Mouse (Mus musculus): ENCODE results near the gene Slc6a6. TPM values are rescaled to one million over a fixed set of nuclear protein-coding genes. Genes with fewer than 3 reads are reported as not detected.

Gene Slc6a6
- polyA plus RNA-seq, 2 experiments: 41.2 to 43.3 TPM

DNA sequence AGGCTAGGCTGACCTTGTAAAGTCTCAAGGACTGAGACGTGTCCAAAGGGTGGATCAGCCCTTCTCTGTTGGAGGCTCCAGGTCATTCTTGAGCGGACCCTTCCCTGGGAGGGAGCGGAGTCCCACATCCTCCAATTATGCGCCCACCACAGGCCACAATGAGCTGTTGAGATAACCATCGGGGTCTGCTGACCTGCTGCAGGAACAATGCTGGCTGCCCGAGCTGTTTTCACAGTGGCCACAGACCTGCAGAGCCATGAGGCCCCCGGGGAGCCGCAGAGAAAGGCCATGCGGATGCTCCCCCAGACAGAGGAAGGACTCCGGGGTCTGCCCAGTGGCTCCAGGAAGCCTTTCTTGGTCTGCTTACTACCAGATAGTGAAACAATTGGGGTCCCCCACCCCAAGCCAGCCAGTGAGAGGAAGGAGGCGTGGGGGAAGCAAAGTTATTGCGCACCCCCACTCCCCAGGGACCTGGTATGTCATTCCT lies 37.4 kb downstream of the Slc6a6 start:
- Histone ChIP-seq H3K4me1 (ENCODE audit: control insufficient read depth, insufficient read depth, low read length) (peaks cover 23% of the 10 kb centered on the region), H3K4me2 (replicated peaks; ENCODE audit: low read depth, low read length, severe bottlenecking) (no peak overlapping the region), H3K36me3 (ENCODE audit: control insufficient read depth, insufficient read depth, low read length) (peaks cover 46% of the 10 kb centered on the region), H3K27me3 (ENCODE audit: control insufficient read depth, insufficient read depth, low read length) (no peaks in the 10 kb centered on the region), H3K4me3 (replicated peaks; ENCODE audit: low read length) (no peak overlapping the region), H3K9me3 (ENCODE audit: control insufficient read depth, low read length) (no peaks in the 10 kb centered on the region), H3K9ac (ENCODE audit: low read depth, low read length, severe bottlenecking) (no peak overlapping the region), H3K27ac (replicated peaks; ENCODE audit: low read depth, low read length) (no peak overlapping the region)
- WGBS: 55% methylated on average over 12 of the region's 12 CpGs
- no peak for DNase-seq (ENCODE audit: low spot score)
- ATAC-seq (ENCODE audit: low FRiP score, low read depth): no peak
- no peak for TF ChIP-seq POLR2A (IDR thresholded peaks at IDR 0.05; ENCODE audit: borderline replicate concordance, extremely low read depth, insufficient read depth, insufficient read length)

DNA sequence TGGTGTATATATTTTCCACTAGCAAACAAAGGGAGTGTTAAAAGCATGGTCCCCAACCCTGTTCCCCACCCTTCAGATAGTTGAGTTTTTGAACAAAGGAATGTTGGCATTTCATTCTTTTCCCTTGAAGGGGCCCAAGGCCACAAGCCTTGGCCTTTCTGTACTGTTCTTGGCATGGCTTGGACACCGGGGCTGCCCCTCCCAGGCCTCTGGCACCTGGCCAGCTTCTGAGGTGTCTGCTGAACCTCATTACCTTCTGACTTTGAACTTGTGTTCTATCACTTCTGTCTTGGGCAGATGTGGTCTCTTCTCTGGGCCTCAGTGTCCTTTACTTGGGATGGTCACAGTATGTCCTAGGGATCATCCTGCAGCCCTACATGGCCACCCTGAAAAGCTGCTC lies 43.5 kb downstream of the Slc6a6 start:
- peaks cover 76% of the 10 kb centered on the region for H3K36me3 ChIP-seq (ENCODE audit: control insufficient read depth, insufficient read depth, low read length)
- no peaks in the 10 kb centered on the region for H3K27me3 ChIP-seq (ENCODE audit: control insufficient read depth, insufficient read depth, low read length)
- no peak overlapping the region for H3K9ac ChIP-seq (ENCODE audit: low read depth, low read length, severe bottlenecking)
- peaks cover 23% of the 10 kb centered on the region for H3K4me1 ChIP-seq (ENCODE audit: control insufficient read depth, insufficient read depth, low read length)
- DNase-seq (ENCODE audit: low spot score) (no peak), ATAC-seq (ENCODE audit: low FRiP score, low read depth) (no peak)
- 50% methylated on average over 1 of the region's 1 CpGs for WGBS
- TF ChIP-seq POLR2A (IDR thresholded peaks at IDR 0.05; ENCODE audit: borderline replicate concordance, extremely low read depth, insufficient read depth, insufficient read length): no peak
- no peaks in the 10 kb centered on the region for H3K9me3 ChIP-seq (ENCODE audit: control insufficient read depth, low read length)
- H3K4me3 ChIP-seq (replicated peaks; ENCODE audit: low read length): no peak overlapping the region
- H3K4me2 ChIP-seq (replicated peaks; ENCODE audit: low read depth, low read length, severe bottlenecking): no peak overlapping the region
- no peak overlapping the region for H3K27ac ChIP-seq (replicated peaks; ENCODE audit: low read depth, low read length)

DNA sequence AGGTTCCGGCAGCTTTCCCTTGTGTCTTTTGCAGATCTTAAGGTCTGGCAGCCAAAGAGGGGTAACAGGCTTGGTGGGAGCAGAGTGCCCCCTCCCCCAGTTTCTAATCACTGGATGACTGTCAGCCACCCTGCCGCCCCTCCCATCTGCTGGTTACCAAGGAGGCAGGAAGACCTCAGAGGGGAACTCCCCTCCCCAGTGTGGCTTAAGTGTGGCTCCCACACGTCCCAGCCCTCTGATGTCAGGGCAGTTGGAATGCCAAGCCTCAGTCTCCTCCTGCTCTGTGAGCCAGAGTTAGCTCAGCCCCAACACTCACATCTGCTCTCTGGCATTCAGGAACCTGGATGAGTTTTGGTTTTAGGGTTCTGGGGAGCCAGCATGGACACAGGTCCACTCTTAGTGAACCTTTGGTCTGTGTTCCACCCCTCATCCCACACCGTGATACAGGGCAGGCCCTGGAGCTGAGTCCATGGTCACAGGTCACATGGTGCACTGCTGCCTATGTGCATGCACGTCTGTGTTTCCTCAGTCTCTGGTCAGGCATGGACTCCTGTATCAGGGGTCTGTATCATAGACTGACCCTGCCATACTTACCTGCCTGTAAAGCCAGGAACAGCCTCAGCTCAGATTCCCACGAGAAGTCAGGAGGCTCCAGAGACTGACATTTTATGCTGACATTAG lies 45.2 kb downstream of the Slc6a6 start:
- Histone ChIP-seq H3K9ac (ENCODE audit: low read depth, low read length, severe bottlenecking) (no peak overlapping the region), H3K36me3 (ENCODE audit: control insufficient read depth, insufficient read depth, low read length) (peaks cover 69% of the 10 kb centered on the region), H3K27me3 (ENCODE audit: control insufficient read depth, insufficient read depth, low read length) (no peaks in the 10 kb centered on the region), H3K4me3 (replicated peaks; ENCODE audit: low read length) (no peak overlapping the region), H3K27ac (replicated peaks; ENCODE audit: low read depth, low read length) (peak overlapping the region; percentile 21), H3K4me1 (ENCODE audit: control insufficient read depth, insufficient read depth, low read length) (peaks cover 23% of the 10 kb centered on the region), H3K4me2 (replicated peaks; ENCODE audit: low read depth, low read length, severe bottlenecking) (no peak overlapping the region), H3K9me3 (ENCODE audit: control insufficient read depth, low read length) (no peaks in the 10 kb centered on the region)
- no peak for TF ChIP-seq POLR2A (IDR thresholded peaks at IDR 0.05; ENCODE audit: borderline replicate concordance, extremely low read depth, insufficient read depth, insufficient read length)
- ATAC-seq (ENCODE audit: low FRiP score, low read depth) (no peak), DNase-seq (ENCODE audit: low spot score) (no peak)
- WGBS: 53% methylated on average over 6 of the region's 6 CpGs

DNA sequence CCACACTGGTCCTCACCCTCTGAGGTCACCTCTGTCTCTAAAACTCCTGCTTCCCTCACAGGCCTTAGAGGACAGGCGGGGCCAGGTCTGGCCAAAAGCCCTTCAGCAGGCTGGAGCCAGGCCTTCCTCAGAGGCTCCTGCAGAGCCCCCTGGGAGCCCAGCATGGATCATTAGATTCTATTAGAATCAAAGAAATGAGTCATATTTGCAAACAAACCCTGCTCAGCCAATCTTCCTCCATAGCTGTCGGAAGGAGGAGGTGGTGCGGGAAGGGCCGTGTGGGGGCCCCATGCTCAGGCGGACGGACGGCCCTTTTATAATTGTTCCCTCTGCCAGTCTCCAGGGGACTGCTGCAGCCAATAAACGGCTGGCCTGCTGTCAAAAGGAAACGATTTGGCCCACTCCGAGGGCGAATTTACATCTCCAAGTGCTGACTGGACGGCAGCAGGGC lies 45.8 kb downstream of the Slc6a6 start:
- 14% methylated on average over 12 of the region's 12 CpGs for WGBS
- Histone ChIP-seq H3K4me1 (ENCODE audit: control insufficient read depth, insufficient read depth, low read length) (peaks cover 23% of the 10 kb centered on the region), H3K27ac (replicated peaks; ENCODE audit: low read depth, low read length) (peak overlapping the region; percentile 21), H3K9me3 (ENCODE audit: control insufficient read depth, low read length) (no peaks in the 10 kb centered on the region), H3K4me3 (replicated peaks; ENCODE audit: low read length) (no peak overlapping the region), H3K27me3 (ENCODE audit: control insufficient read depth, insufficient read depth, low read length) (no peaks in the 10 kb centered on the region), H3K4me2 (replicated peaks; ENCODE audit: low read depth, low read length, severe bottlenecking) (peak overlapping the region; percentile 17; the same call in 1 of the 2 replicates), H3K36me3 (ENCODE audit: control insufficient read depth, insufficient read depth, low read length) (peaks cover 65% of the 10 kb centered on the region), H3K9ac (ENCODE audit: low read depth, low read length, severe bottlenecking) (no peak overlapping the region)
- ATAC-seq (ENCODE audit: low FRiP score, low read depth) (0 out of 2 replicates have a peak, but pooled peaks have one; percentile 47), DNase-seq (ENCODE audit: low spot score) (peak; percentile 74)
- no peak for TF ChIP-seq POLR2A (IDR thresholded peaks at IDR 0.05; ENCODE audit: borderline replicate concordance, extremely low read depth, insufficient read depth, insufficient read length)

DNA sequence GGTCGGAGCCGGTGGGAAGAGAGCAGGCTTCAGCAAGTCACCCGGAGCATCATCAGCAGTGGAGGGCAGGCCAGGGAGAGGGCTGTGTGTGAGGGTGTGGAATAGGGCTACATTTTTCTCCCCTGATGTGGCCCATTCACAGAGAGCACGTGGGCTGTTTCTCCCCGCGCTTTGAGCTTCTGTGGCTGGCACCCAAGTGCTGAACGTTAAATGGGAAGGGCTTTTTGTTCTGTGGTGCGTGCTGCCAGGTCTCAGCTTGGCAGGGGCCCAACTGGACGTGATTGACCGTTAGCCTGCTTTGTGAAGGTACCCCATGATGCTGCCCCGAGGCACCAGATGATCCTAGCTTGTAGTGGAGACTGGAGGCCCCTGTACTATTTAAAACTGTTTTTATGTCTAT lies 48.3 kb downstream of the Slc6a6 start:
- ATAC-seq (ENCODE audit: low FRiP score, low read depth): no peak
- Histone ChIP-seq H3K27me3 (ENCODE audit: control insufficient read depth, insufficient read depth, low read length) (no peaks in the 10 kb centered on the region), H3K4me2 (replicated peaks; ENCODE audit: low read depth, low read length, severe bottlenecking) (no peak overlapping the region), H3K9me3 (ENCODE audit: control insufficient read depth, low read length) (no peaks in the 10 kb centered on the region), H3K27ac (replicated peaks; ENCODE audit: low read depth, low read length) (no peak overlapping the region), H3K36me3 (ENCODE audit: control insufficient read depth, insufficient read depth, low read length) (peaks cover 63% of the 10 kb centered on the region), H3K4me3 (replicated peaks; ENCODE audit: low read length) (no peak overlapping the region), H3K4me1 (ENCODE audit: control insufficient read depth, insufficient read depth, low read length) (peaks cover 23% of the 10 kb centered on the region), H3K9ac (ENCODE audit: low read depth, low read length, severe bottlenecking) (no peak overlapping the region)
- no peak for TF ChIP-seq POLR2A (IDR thresholded peaks at IDR 0.05; ENCODE audit: borderline replicate concordance, extremely low read depth, insufficient read depth, insufficient read length)
- DNase-seq (ENCODE audit: low spot score): no peak
- WGBS: 78% methylated on average over 11 of the region's 11 CpGs

Data from limb, embryonic 14.5 days (tissue).